Mouse (Mus musculus): Measurements from ENCODE around the gene Smad1. TPM values are rescaled to one million over a fixed set of nuclear protein-coding genes. Genes with fewer than 3 reads are reported as not detected.

Smad1 gene
- polyA plus RNA-seq, 1 experiment from 2014 or later = 50.4 TPM

- H3K4me1 ChIP-seq (ENCODE audit: control insufficient read depth, insufficient read depth, low read length) = peaks cover 20% of the 10 kb centered on the region
- H3K9ac ChIP-seq (ENCODE audit: low read length) = no peak overlapping the region
- H3K4me3 ChIP-seq (ENCODE audit: low read depth, low read length) = no peak overlapping the region
- H3K27ac ChIP-seq (replicated peaks; ENCODE audit: low read depth, low read length) = no peak overlapping the region
- WGBS = 76% methylated on average over 9 of the region's 9 CpGs
- H3K4me2 ChIP-seq (ENCODE audit: low read depth, severe bottlenecking) = no peak overlapping the region
- H3K9me3 ChIP-seq (ENCODE audit: control insufficient read depth, low read length) = no peaks in the 10 kb centered on the region
- H3K36me3 ChIP-seq (ENCODE audit: control insufficient read depth, insufficient read depth, low read length) = no peaks in the 10 kb centered on the region; the same call in 1 of the 2 replicates
- H3K27me3 ChIP-seq (ENCODE audit: control insufficient read depth, insufficient read depth, low read length) = no peaks in the 10 kb centered on the region
- DNase-seq (ENCODE audit: low spot score) (no peak), ATAC-seq (ENCODE audit: insufficient number of reproducible peaks, low FRiP score, low TSS enrichment, low read depth) (no peak)
These were observed 22.7 kb downstream of the Smad1 start for GRCm38 (mm10) chr8:79376648-79377047.

GRCm38 (mm10) chr8:79375775-79376123, 23.6 kb downstream of the Smad1 start:
- 83% methylated on average over 5 of the region's 5 CpGs for WGBS
- peaks cover 18% of the 10 kb centered on the region for H3K4me1 ChIP-seq (ENCODE audit: control insufficient read depth, insufficient read depth, low read length)

GRCm38 (mm10) chr8:79375074-79375774, 24.1 kb downstream of the Smad1 start:
- Histone ChIP-seq H3K4me1 (ENCODE audit: control insufficient read depth, insufficient read depth, low read length) (peaks cover 17% of the 10 kb centered on the region), H3K4me3 (ENCODE audit: low read depth, low read length) (no peak overlapping the region), H3K9me3 (ENCODE audit: control insufficient read depth, low read length) (no peaks in the 10 kb centered on the region), H3K9ac (ENCODE audit: low read length) (no peak overlapping the region), H3K27ac (replicated peaks; ENCODE audit: low read depth, low read length) (no peak overlapping the region), H3K36me3 (ENCODE audit: control insufficient read depth, insufficient read depth, low read length) (peaks cover 2% of the 10 kb centered on the region; the same call in 1 of the 2 replicates), H3K4me2 (ENCODE audit: low read depth, severe bottlenecking) (no peak overlapping the region), H3K27me3 (ENCODE audit: control insufficient read depth, insufficient read depth, low read length) (no peaks in the 10 kb centered on the region)
- WGBS = 54% methylated on average over 13 of the region's 13 CpGs
- no peak for ATAC-seq (ENCODE audit: insufficient number of reproducible peaks, low FRiP score, low TSS enrichment, low read depth)
- DNase-seq (ENCODE audit: low spot score) = no peak

More at GRCm38 (mm10) chr8:79375775-79376123, 23.6 kb downstream of the Smad1 start:
- H3K27ac ChIP-seq (replicated peaks; ENCODE audit: low read depth, low read length) = no peak overlapping the region
- H3K36me3 ChIP-seq (ENCODE audit: control insufficient read depth, insufficient read depth, low read length) = peaks cover 2% of the 10 kb centered on the region; the same call in 1 of the 2 replicates
- no peaks in the 10 kb centered on the region for H3K27me3 ChIP-seq (ENCODE audit: control insufficient read depth, insufficient read depth, low read length)
- H3K9ac ChIP-seq (ENCODE audit: low read length) = no peak overlapping the region
- ATAC-seq (ENCODE audit: insufficient number of reproducible peaks, low FRiP score, low TSS enrichment, low read depth) = no peak
- H3K4me2 ChIP-seq (ENCODE audit: low read depth, severe bottlenecking) = no peak overlapping the region
- H3K4me3 ChIP-seq (ENCODE audit: low read depth, low read length) = no peak overlapping the region
- no peak for DNase-seq (ENCODE audit: low spot score)
- no peaks in the 10 kb centered on the region for H3K9me3 ChIP-seq (ENCODE audit: control insufficient read depth, low read length)

GRCm38 (mm10) chr8:79374410-79374809, 24.9 kb downstream of the Smad1 start:
- Histone ChIP-seq H3K4me1 (ENCODE audit: control insufficient read depth, insufficient read depth, low read length) (peaks cover 15% of the 10 kb centered on the region), H3K9ac (ENCODE audit: low read length) (no peak overlapping the region), H3K36me3 (ENCODE audit: control insufficient read depth, insufficient read depth, low read length) (peaks cover 2% of the 10 kb centered on the region; the same call in 1 of the 2 replicates), H3K27me3 (ENCODE audit: control insufficient read depth, insufficient read depth, low read length) (no peaks in the 10 kb centered on the region), H3K27ac (replicated peaks; ENCODE audit: low read depth, low read length) (no peak overlapping the region), H3K4me2 (ENCODE audit: low read depth, severe bottlenecking) (no peak overlapping the region), H3K4me3 (ENCODE audit: low read depth, low read length) (no peak overlapping the region), H3K9me3 (ENCODE audit: control insufficient read depth, low read length) (no peaks in the 10 kb centered on the region)
- 83% methylated on average over 5 of the region's 5 CpGs for WGBS
- ATAC-seq (ENCODE audit: insufficient number of reproducible peaks, low FRiP score, low TSS enrichment, low read depth) = no peak
- DNase-seq (ENCODE audit: low spot score) = no peak

GRCm38 (mm10) chr8:79373563-79373962, 25.8 kb downstream of the Smad1 start:
- Histone ChIP-seq H3K9ac (ENCODE audit: low read length) (no peak overlapping the region), H3K27me3 (ENCODE audit: control insufficient read depth, insufficient read depth, low read length) (no peaks in the 10 kb centered on the region), H3K9me3 (ENCODE audit: control insufficient read depth, low read length) (no peaks in the 10 kb centered on the region), H3K4me2 (ENCODE audit: low read depth, severe bottlenecking) (no peak overlapping the region), H3K36me3 (ENCODE audit: control insufficient read depth, insufficient read depth, low read length) (peaks cover 5% of the 10 kb centered on the region; the same call in 1 of the 2 replicates), H3K4me1 (ENCODE audit: control insufficient read depth, insufficient read depth, low read length) (peaks cover 15% of the 10 kb centered on the region), H3K27ac (replicated peaks; ENCODE audit: low read depth, low read length) (no peak overlapping the region), H3K4me3 (ENCODE audit: low read depth, low read length) (no peak overlapping the region)
- DNase-seq (ENCODE audit: low spot score) (no peak), ATAC-seq (ENCODE audit: insufficient number of reproducible peaks, low FRiP score, low TSS enrichment, low read depth) (no peak)
- 92% methylated on average over 6 of the region's 6 CpGs for WGBS

GRCm38 (mm10) chr8:79372960-79373359, 26.4 kb downstream of the Smad1 start:
- Histone ChIP-seq H3K4me1 (ENCODE audit: control insufficient read depth, insufficient read depth, low read length) (peaks cover 15% of the 10 kb centered on the region), H3K9ac (ENCODE audit: low read length) (no peak overlapping the region), H3K4me2 (ENCODE audit: low read depth, severe bottlenecking) (no peak overlapping the region), H3K4me3 (ENCODE audit: low read depth, low read length) (no peak overlapping the region), H3K9me3 (ENCODE audit: control insufficient read depth, low read length) (no peaks in the 10 kb centered on the region), H3K27me3 (ENCODE audit: control insufficient read depth, insufficient read depth, low read length) (no peaks in the 10 kb centered on the region), H3K36me3 (ENCODE audit: control insufficient read depth, insufficient read depth, low read length) (peaks cover 5% of the 10 kb centered on the region; the same call in 1 of the 2 replicates), H3K27ac (replicated peaks; ENCODE audit: low read depth, low read length) (no peak overlapping the region)
- ATAC-seq (ENCODE audit: insufficient number of reproducible peaks, low FRiP score, low TSS enrichment, low read depth) (no peak), DNase-seq (ENCODE audit: low spot score) (no peak)
- WGBS = 86% methylated on average over 8 of the region's 8 CpGs

- H3K27ac ChIP-seq (replicated peaks; ENCODE audit: low read depth, low read length) = no peak overlapping the region
- peaks cover 15% of the 10 kb centered on the region for H3K4me1 ChIP-seq (ENCODE audit: control insufficient read depth, insufficient read depth, low read length)
- ATAC-seq (ENCODE audit: insufficient number of reproducible peaks, low FRiP score, low TSS enrichment, low read depth) (no peak), DNase-seq (ENCODE audit: low spot score) (no peak)
- H3K4me3 ChIP-seq (ENCODE audit: low read depth, low read length) = no peak overlapping the region
- H3K9ac ChIP-seq (ENCODE audit: low read length) = no peak overlapping the region
- H3K36me3 ChIP-seq (ENCODE audit: control insufficient read depth, insufficient read depth, low read length) = peaks cover 5% of the 10 kb centered on the region; the same call in 1 of the 2 replicates
- no peak overlapping the region for H3K4me2 ChIP-seq (ENCODE audit: low read depth, severe bottlenecking)
- no peaks in the 10 kb centered on the region for H3K27me3 ChIP-seq (ENCODE audit: control insufficient read depth, insufficient read depth, low read length)
- WGBS = 74% methylated on average over 9 of the region's 9 CpGs
- no peaks in the 10 kb centered on the region for H3K9me3 ChIP-seq (ENCODE audit: control insufficient read depth, low read length)
These were observed 26.8 kb downstream of the Smad1 start for GRCm38 (mm10) chr8:79372521-79372920.

GRCm38 (mm10) chr8:79372084-79372483, 27.2 kb downstream of the Smad1 start:
- peaks cover 5% of the 10 kb centered on the region; the same call in 1 of the 2 replicates for H3K36me3 ChIP-seq (ENCODE audit: control insufficient read depth, insufficient read depth, low read length)
- no peak overlapping the region for H3K27ac ChIP-seq (replicated peaks; ENCODE audit: low read depth, low read length)
- no peak overlapping the region for H3K4me3 ChIP-seq (ENCODE audit: low read depth, low read length)
- H3K9me3 ChIP-seq (ENCODE audit: control insufficient read depth, low read length) = no peaks in the 10 kb centered on the region
- no peaks in the 10 kb centered on the region for H3K27me3 ChIP-seq (ENCODE audit: control insufficient read depth, insufficient read depth, low read length)
- no peak overlapping the region for H3K4me2 ChIP-seq (ENCODE audit: low read depth, severe bottlenecking)
- ATAC-seq (ENCODE audit: insufficient number of reproducible peaks, low FRiP score, low TSS enrichment, low read depth) (no peak), DNase-seq (ENCODE audit: low spot score) (no peak)
- H3K4me1 ChIP-seq (ENCODE audit: control insufficient read depth, insufficient read depth, low read length) = peaks cover 15% of the 10 kb centered on the region
- WGBS = 92% methylated on average over 9 of the region's 9 CpGs
- no peak overlapping the region for H3K9ac ChIP-seq (ENCODE audit: low read length)
